Mouse (Mus musculus): Measurements from ENCODE around the gene Kif26b. TPM values are rescaled to one million over a fixed set of nuclear protein-coding genes. Genes with fewer than 3 reads are reported as not detected.

Gene Kif26b
- polyA plus RNA-seq, 1 experiment = 0.16 TPM

GRCm38 (mm10) chr1:178677630-178678221, 148.8 kb downstream of the Kif26b start:
- DNase-seq = no peak
- no peaks in the 10 kb centered on the region for H3K36me3 ChIP-seq (ENCODE audit: control insufficient read depth, insufficient read depth, low read length)
- TF ChIP-seq POLR2A (IDR thresholded peaks at IDR 0.05; ENCODE audit: control insufficient read depth, extremely low read depth, insufficient read depth, low read length, poor library complexity) = no peak
- TF ChIP-seq CTCF (IDR thresholded peaks at IDR 0.05; ENCODE audit: borderline replicate concordance, control insufficient read depth, extremely low read depth, insufficient read depth, low read length, poor library complexity) = no peak
- H3K4me1 ChIP-seq (replicated peaks; ENCODE audit: control insufficient read depth, insufficient read depth, low read length) = no peaks in the 10 kb centered on the region
- H3K27ac ChIP-seq (ENCODE audit: control insufficient read depth, insufficient read depth, low read length) = no peak overlapping the region
- 85% methylated on average over 4 of the region's 4 CpGs for WGBS
- no peaks in the 10 kb centered on the region for H3K27me3 ChIP-seq (ENCODE audit: control insufficient read depth, insufficient read depth, low read length)
- no peak overlapping the region for H3K4me3 ChIP-seq (ENCODE audit: control insufficient read depth, insufficient read depth, low read length)

- Histone ChIP-seq H3K27me3 (ENCODE audit: control insufficient read depth, insufficient read depth, low read length) (no peaks in the 10 kb centered on the region), H3K27ac (ENCODE audit: control insufficient read depth, insufficient read depth, low read length) (no peak overlapping the region), H3K4me3 (ENCODE audit: control insufficient read depth, insufficient read depth, low read length) (no peak overlapping the region), H3K4me1 (replicated peaks; ENCODE audit: control insufficient read depth, insufficient read depth, low read length) (no peaks in the 10 kb centered on the region), H3K36me3 (ENCODE audit: control insufficient read depth, insufficient read depth, low read length) (no peaks in the 10 kb centered on the region)
- TF ChIP-seq POLR2A (IDR thresholded peaks at IDR 0.05; ENCODE audit: control insufficient read depth, extremely low read depth, insufficient read depth, low read length, poor library complexity) (no peak), CTCF (IDR thresholded peaks at IDR 0.05; ENCODE audit: borderline replicate concordance, control insufficient read depth, extremely low read depth, insufficient read depth, low read length, poor library complexity) (no peak)
- 80% methylated on average over 10 of the region's 10 CpGs for WGBS
- DNase-seq = no peak
These were observed 154.7 kb downstream of the Kif26b start for GRCm38 (mm10) chr1:178683631-178684030.

GRCm38 (mm10) chr1:178684991-178685680, 156.2 kb downstream of the Kif26b start:
- WGBS = 92% methylated on average over 8 of the region's 8 CpGs
- no peaks in the 10 kb centered on the region for H3K36me3 ChIP-seq (ENCODE audit: control insufficient read depth, insufficient read depth, low read length)
- TF ChIP-seq POLR2A (IDR thresholded peaks at IDR 0.05; ENCODE audit: control insufficient read depth, extremely low read depth, insufficient read depth, low read length, poor library complexity) (no peak), CTCF (IDR thresholded peaks at IDR 0.05; ENCODE audit: borderline replicate concordance, control insufficient read depth, extremely low read depth, insufficient read depth, low read length, poor library complexity) (no peak)
- no peaks in the 10 kb centered on the region for H3K27me3 ChIP-seq (ENCODE audit: control insufficient read depth, insufficient read depth, low read length)
- no peak overlapping the region for H3K4me3 ChIP-seq (ENCODE audit: control insufficient read depth, insufficient read depth, low read length)
- no peak for DNase-seq
- H3K27ac ChIP-seq (ENCODE audit: control insufficient read depth, insufficient read depth, low read length) = no peak overlapping the region
- H3K4me1 ChIP-seq (replicated peaks; ENCODE audit: control insufficient read depth, insufficient read depth, low read length) = no peaks in the 10 kb centered on the region

- TF ChIP-seq CTCF (IDR thresholded peaks at IDR 0.05; ENCODE audit: borderline replicate concordance, control insufficient read depth, extremely low read depth, insufficient read depth, low read length, poor library complexity) (no peak), POLR2A (IDR thresholded peaks at IDR 0.05; ENCODE audit: control insufficient read depth, extremely low read depth, insufficient read depth, low read length, poor library complexity) (no peak)
- DNase-seq = no peak
- H3K4me1 ChIP-seq (replicated peaks; ENCODE audit: control insufficient read depth, insufficient read depth, low read length) = no peaks in the 10 kb centered on the region
- H3K27me3 ChIP-seq (ENCODE audit: control insufficient read depth, insufficient read depth, low read length) = no peaks in the 10 kb centered on the region
- no peaks in the 10 kb centered on the region for H3K36me3 ChIP-seq (ENCODE audit: control insufficient read depth, insufficient read depth, low read length)
- no peak overlapping the region for H3K27ac ChIP-seq (ENCODE audit: control insufficient read depth, insufficient read depth, low read length)
- H3K4me3 ChIP-seq (ENCODE audit: control insufficient read depth, insufficient read depth, low read length) = no peak overlapping the region
These were observed 158.0 kb downstream of the Kif26b start for GRCm38 (mm10) chr1:178686881-178687280.

GRCm38 (mm10) chr1:178689512-178689911, 160.6 kb downstream of the Kif26b start:
- Histone ChIP-seq H3K4me3 (ENCODE audit: control insufficient read depth, insufficient read depth, low read length) (no peak overlapping the region), H3K27ac (ENCODE audit: control insufficient read depth, insufficient read depth, low read length) (no peak overlapping the region), H3K4me1 (replicated peaks; ENCODE audit: control insufficient read depth, insufficient read depth, low read length) (no peaks in the 10 kb centered on the region), H3K36me3 (ENCODE audit: control insufficient read depth, insufficient read depth, low read length) (no peaks in the 10 kb centered on the region), H3K27me3 (ENCODE audit: control insufficient read depth, insufficient read depth, low read length) (no peaks in the 10 kb centered on the region)
- no peak for TF ChIP-seq POLR2A (IDR thresholded peaks at IDR 0.05; ENCODE audit: control insufficient read depth, extremely low read depth, insufficient read depth, low read length, poor library complexity)
- no peak for TF ChIP-seq CTCF (IDR thresholded peaks at IDR 0.05; ENCODE audit: borderline replicate concordance, control insufficient read depth, extremely low read depth, insufficient read depth, low read length, poor library complexity)
- 72% methylated on average over 4 of the region's 4 CpGs for WGBS
- DNase-seq = no peak

GRCm38 (mm10) chr1:178691679-178692078, 162.8 kb downstream of the Kif26b start:
- no peak for TF ChIP-seq CTCF (IDR thresholded peaks at IDR 0.05; ENCODE audit: borderline replicate concordance, control insufficient read depth, extremely low read depth, insufficient read depth, low read length, poor library complexity)
- TF ChIP-seq POLR2A (IDR thresholded peaks at IDR 0.05; ENCODE audit: control insufficient read depth, extremely low read depth, insufficient read depth, low read length, poor library complexity) = no peak

More at GRCm38 (mm10) chr1:178691679-178692078, 162.8 kb downstream of the Kif26b start:
- Histone ChIP-seq H3K4me3 (ENCODE audit: control insufficient read depth, insufficient read depth, low read length) (no peak overlapping the region), H3K36me3 (ENCODE audit: control insufficient read depth, insufficient read depth, low read length) (no peaks in the 10 kb centered on the region), H3K27me3 (ENCODE audit: control insufficient read depth, insufficient read depth, low read length) (no peaks in the 10 kb centered on the region), H3K27ac (ENCODE audit: control insufficient read depth, insufficient read depth, low read length) (no peak overlapping the region), H3K4me1 (replicated peaks; ENCODE audit: control insufficient read depth, insufficient read depth, low read length) (no peaks in the 10 kb centered on the region)
- DNase-seq = no peak
- WGBS = 98% methylated on average over 3 of the region's 3 CpGs
